Mouse (Mus musculus) forebrain, embryonic 15.5 days (tissue): ENCODE measurements at regions not wholly inside any gene's neighbourhood (a gene's known extent, or its start where the extent isn't known, plus 50 kb on each side); places are given as distances from the start of the nearest gene placed in this dataset.

Experiments used
- ATAC-seq: fragments of 200-750 bp; cut with Nextera tagmentation; replicated peaks from 2 replicates; pipeline ENCODE4 v1.8.0; 2017; ENCODE audit warnings: mild to moderate bottlenecking, moderate TSS enrichment, moderate library complexity
- H3K27ac ChIP-seq: fragments of 300-500 bp; sonication (generic); replicated peaks from 2 replicates; pipeline ENCODE4 v1.5.1; 2015; ENCODE audit warnings: mild to moderate bottlenecking, inconsistent platforms
- H3K27me3 ChIP-seq: fragments of 300-500 bp; sonication (generic); 2 replicates; pipeline ENCODE4 v1.6.1; 2015; ENCODE audit warnings: inconsistent platforms
- H3K36me3 ChIP-seq: fragments of 300-500 bp; sonication (generic); 2 replicates; pipeline ENCODE4 v1.6.1; 2015; ENCODE audit warnings: mild to moderate bottlenecking, inconsistent platforms
- H3K4me1 ChIP-seq: fragments of 300-500 bp; sonication (generic); 2 replicates; pipeline ENCODE4 v1.6.1; 2015; ENCODE audit warnings: inconsistent platforms
- H3K4me2 ChIP-seq: fragments of 300-500 bp; sonication (generic); replicated peaks from 2 replicates; pipeline ENCODE4 v1.6.1; 2015; ENCODE audit warnings: mild to moderate bottlenecking, inconsistent platforms
- H3K4me3 ChIP-seq: fragments of 300-500 bp; sonication (generic); 2 replicates; pipeline ENCODE4 v1.5.1; 2015; ENCODE audit warnings: mild to moderate bottlenecking, inconsistent platforms
- H3K9ac ChIP-seq: fragments of 300-500 bp; sonication (generic); replicated peaks from 2 replicates; pipeline ENCODE4 v1.6.1; 2015; ENCODE audit warnings: mild to moderate bottlenecking, inconsistent platforms
- H3K9me3 ChIP-seq: fragments of 300-500 bp; sonication (generic); 2 replicates; pipeline ENCODE4 v1.6.1; 2016; ENCODE audit warnings: inconsistent platforms
- WGBS: fragments of 180-500 bp; shearing (Covaris S2); methylation state at CpG from one replicate; pipeline ENCODE4 v1.1.7; 2015; ENCODE audit warnings: mixed read lengths; 5-methylcytosine and 5-hydroxymethylcytosine counted together

DNA sequence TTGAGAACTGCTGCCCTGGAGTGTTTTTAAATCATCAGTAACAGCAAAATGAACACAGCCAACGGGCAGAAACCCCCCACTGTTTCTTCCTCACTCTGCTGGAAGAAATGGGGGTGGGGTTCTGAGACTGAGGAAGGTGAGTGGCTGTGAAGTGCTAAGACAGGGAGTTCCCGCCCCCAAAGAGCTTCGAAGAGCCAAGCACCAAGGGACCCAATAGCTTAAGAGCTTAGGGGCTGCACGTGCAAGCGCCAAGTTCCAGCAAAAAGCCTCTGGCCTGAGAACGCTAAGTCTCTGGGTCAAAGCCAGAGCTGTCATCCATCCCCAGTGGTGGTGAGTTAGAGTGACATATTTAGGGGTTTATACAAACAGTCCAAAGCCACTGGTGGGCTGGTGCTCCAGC lies 55.1 kb upstream of the Pcbd1 start:
- H3K27ac ChIP-seq = no peak overlapping the region
- no peak overlapping the region for H3K4me3 ChIP-seq
- H3K4me2 ChIP-seq = no peak overlapping the region
- 41% methylated on average over 6 of the region's 6 CpGs for WGBS
- no peaks in the 10 kb centered on the region for H3K36me3 ChIP-seq
- no peaks in the 10 kb centered on the region for H3K4me1 ChIP-seq
- no peaks in the 10 kb centered on the region for H3K27me3 ChIP-seq
- ATAC-seq = no peak
- no peaks in the 10 kb centered on the region for H3K9me3 ChIP-seq
- H3K9ac ChIP-seq = no peak overlapping the region

DNA sequence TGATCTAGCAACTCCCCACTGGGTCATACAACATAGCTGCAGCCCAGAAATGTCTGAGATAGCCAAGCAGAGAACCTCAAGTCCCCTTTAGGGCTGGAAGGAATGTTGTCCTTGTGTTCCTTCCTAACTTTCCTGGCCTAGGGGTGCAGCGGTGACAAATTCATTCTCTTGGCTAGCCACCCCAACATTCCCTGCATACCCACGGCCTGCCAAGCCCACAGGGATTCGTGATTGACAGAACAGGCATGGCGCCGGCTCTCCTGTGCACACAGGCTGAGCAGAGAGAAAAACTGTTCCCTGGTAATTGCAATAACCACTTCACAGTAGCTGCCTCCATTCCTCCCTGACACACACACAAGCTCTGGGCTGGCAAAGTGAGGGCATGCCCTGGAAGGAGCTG lies 60.5 kb upstream of the Pcbd1 start:
- no peak overlapping the region for H3K27ac ChIP-seq
- no peaks in the 10 kb centered on the region for H3K27me3 ChIP-seq
- 50% methylated on average over 5 of the region's 5 CpGs for WGBS
- no peak overlapping the region for H3K4me3 ChIP-seq
- ATAC-seq = 0 out of 2 replicates have a peak, but pooled peaks have one; percentile 16
- H3K9ac ChIP-seq = no peak overlapping the region
- no peaks in the 10 kb centered on the region for H3K36me3 ChIP-seq
- no peaks in the 10 kb centered on the region for H3K9me3 ChIP-seq
- no peak overlapping the region for H3K4me2 ChIP-seq
- H3K4me1 ChIP-seq = peaks cover 6% of the 10 kb centered on the region; the same call in 1 of the 2 replicates

DNA sequence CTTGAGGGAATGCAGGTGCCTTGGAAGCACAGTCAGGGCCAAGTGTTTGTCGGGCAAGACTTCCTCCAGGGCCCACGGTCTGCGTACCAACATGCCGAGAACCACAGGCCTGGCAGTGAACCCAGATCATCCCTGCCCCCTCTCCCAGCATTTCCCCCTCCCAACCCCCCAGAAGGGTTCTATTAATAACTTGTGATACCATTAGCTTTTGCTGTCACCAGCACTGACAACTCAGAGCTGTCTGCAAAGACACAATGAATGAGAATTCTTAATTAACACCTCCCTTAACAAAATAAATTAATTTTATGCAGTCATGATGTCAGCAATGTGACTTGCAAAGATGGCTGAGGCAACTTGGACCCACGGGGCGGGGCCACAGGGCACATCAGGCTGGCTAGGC lies 61.9 kb upstream of the Pcbd1 start:
- H3K4me2 ChIP-seq = no peak overlapping the region
- 0 out of 2 replicates have a peak, but pooled peaks have one; percentile 32 for ATAC-seq
- no peaks in the 10 kb centered on the region for H3K27me3 ChIP-seq
- no peak overlapping the region for H3K4me3 ChIP-seq
- peaks cover 6% of the 10 kb centered on the region; the same call in 1 of the 2 replicates for H3K4me1 ChIP-seq
- no peaks in the 10 kb centered on the region for H3K9me3 ChIP-seq
- H3K9ac ChIP-seq = no peak overlapping the region
- no peaks in the 10 kb centered on the region for H3K36me3 ChIP-seq
- WGBS = 57% methylated on average over 6 of the region's 6 CpGs
- 0 out of 2 replicates have a peak overlapping the region, but pooled peaks have one; percentile 19 for H3K27ac ChIP-seq

DNA sequence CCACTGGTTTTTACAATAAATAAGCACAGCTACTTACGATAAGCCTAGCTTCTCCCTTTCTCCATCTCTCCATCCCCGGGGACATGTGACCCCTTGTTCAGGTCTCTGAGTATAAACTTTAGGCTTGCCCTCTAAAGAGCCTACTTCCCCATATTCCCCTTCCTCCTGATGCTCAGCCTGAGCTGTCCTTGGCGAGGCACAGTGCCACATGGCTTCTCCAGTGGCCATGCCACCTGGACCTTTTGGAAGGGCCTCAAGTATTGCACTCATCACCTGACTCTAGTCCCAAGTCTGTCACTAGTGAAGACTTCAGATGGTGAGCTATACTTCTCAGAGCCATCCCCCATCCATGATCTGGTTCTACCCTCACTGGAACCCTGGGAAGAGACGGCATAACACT lies 64.1 kb upstream of the Pcbd1 start:
- WGBS = 83% methylated on average over 4 of the region's 4 CpGs
- Histone ChIP-seq H3K9ac (no peak overlapping the region), H3K4me1 (peaks cover 6% of the 10 kb centered on the region; the same call in 1 of the 2 replicates), H3K4me2 (no peak overlapping the region), H3K9me3 (no peaks in the 10 kb centered on the region), H3K27ac (no peak overlapping the region), H3K4me3 (no peak overlapping the region), H3K36me3 (no peaks in the 10 kb centered on the region), H3K27me3 (no peaks in the 10 kb centered on the region)
- ATAC-seq = no peak

DNA sequence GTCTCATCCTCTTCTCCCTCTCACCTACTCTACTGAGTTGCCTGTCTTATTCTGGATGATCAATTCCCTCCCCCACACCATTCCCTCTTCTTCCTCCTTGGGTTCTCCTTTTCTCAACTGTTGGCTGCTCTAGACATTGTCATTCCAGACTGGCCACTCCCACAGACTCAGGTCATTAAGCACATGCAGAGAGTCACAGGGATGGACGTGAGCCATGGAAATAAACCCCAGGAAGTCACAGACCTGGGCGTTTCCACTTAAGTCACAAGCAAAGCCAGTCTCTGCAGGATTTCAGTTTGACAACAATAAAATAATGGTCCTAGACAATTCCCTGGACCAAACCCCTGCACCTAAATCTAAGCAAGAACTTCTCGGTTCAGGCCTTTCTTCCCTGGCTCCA lies 65.0 kb upstream of the Pcbd1 start:
- H3K4me3 ChIP-seq = no peak overlapping the region
- ATAC-seq = no peak
- peaks cover 6% of the 10 kb centered on the region; the same call in 1 of the 2 replicates for H3K4me1 ChIP-seq
- no peaks in the 10 kb centered on the region for H3K9me3 ChIP-seq
- WGBS = 24% methylated on average over 3 of the region's 3 CpGs
- H3K27me3 ChIP-seq = no peaks in the 10 kb centered on the region
- H3K9ac ChIP-seq = no peak overlapping the region
- no peak overlapping the region for H3K4me2 ChIP-seq
- H3K27ac ChIP-seq = no peak overlapping the region
- H3K36me3 ChIP-seq = no peaks in the 10 kb centered on the region

DNA sequence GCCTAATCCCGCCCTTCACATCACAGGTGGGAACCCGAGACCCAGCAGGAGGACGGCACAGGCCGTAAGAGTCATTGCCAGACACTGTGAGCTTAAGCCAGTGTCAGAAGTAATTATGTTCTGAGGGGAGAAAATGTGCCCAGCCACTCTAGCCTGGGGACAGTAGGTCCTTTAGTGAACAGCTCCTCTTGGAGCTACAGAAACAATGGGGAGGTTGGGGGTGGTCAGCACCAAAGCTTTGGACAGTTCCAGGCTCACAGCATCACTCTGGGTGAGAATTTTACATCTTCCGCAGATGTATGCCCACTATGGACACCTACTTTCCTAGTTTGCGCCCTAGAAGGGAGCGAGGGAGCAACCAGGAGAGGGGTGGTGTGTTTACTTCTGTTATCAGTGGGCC lies 65.7 kb upstream of the Pcbd1 start:
- Histone ChIP-seq H3K9ac (no peak overlapping the region), H3K36me3 (no peaks in the 10 kb centered on the region), H3K27ac (no peak overlapping the region), H3K4me2 (no peak overlapping the region), H3K4me3 (no peak overlapping the region), H3K9me3 (no peaks in the 10 kb centered on the region), H3K4me1 (0 out of 2 replicates have a peak, but pooled peaks cover 2% of the 10 kb centered on the region), H3K27me3 (no peaks in the 10 kb centered on the region)
- ATAC-seq = no peak
- WGBS = 40% methylated on average over 7 of the region's 7 CpGs

DNA sequence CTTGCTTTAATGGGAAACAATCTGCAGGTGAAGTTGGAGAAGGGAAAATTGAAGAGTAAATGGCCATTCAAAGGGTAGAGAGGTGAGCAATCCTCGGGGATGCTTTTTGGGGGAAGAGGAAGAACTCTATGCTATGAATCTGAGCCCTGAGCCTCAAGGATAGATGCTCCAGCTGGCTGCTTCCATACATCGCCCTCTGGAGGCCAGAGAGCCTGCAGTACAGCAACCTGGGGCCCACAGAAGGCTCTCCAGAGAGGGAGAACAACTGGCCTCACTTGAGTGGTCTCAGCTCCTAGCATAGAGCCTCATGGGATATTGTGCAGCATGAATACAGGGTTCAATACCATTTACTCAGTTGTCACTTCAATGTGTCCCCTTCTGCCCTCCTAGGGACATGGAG lies 69.6 kb upstream of the Pcbd1 start:
- Histone ChIP-seq H3K9ac (no peak overlapping the region), H3K27me3 (no peaks in the 10 kb centered on the region), H3K27ac (no peak overlapping the region), H3K4me2 (no peak overlapping the region), H3K4me3 (no peak overlapping the region), H3K9me3 (no peaks in the 10 kb centered on the region), H3K4me1 (no peaks in the 10 kb centered on the region), H3K36me3 (no peaks in the 10 kb centered on the region)
- 17% methylated on average over 2 of the region's 2 CpGs for WGBS
- no peak for ATAC-seq

DNA sequence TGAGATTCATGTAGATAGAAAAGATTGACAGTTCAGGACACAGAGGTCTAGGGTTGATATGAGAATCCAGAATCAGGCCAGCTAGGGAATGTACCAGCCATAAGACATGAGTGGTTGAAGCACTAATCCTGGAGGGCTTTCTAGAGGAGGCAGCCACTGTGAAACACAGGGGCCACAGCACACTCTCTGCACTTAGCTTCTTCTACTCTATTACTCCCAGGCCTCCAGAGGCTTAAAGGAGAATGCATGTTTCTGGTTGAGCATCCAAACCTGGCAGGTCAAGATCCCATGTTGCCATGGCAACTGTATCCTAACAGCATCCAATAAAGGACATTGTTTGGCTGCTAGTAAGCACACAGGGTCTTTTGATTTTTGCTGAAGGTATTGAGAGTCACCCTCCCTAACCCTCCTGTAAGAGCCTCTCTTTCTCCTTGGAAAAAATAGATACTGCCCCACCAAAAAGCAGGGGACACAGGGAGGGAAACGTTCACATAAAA lies 76.9 kb upstream of the Pcbd1 start:
- WGBS = 20% methylated on average over 1 of the region's 1 CpGs
- no peak overlapping the region for H3K27ac ChIP-seq
- ATAC-seq = no peak

DNA sequence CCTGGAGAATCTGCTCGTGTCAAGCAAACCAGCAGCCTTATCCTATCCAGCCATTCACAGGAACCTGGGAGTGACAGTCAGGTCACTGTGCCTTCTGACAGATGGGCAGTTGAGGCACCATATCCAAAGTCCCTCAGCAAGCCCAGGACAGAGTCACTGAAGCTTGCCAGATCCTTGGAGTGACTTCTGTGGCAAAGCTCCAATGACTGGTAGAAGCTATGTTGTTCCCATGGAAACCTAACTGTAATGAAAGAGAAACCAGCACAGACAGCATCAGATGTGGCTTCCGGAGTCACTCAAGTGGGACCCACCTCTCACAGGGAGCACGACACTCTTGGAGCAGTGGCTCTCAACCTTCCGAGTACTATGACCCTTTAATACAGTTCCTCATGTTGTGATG lies 78.4 kb upstream of the Pcbd1 start:
- Histone ChIP-seq H3K4me1 (0 out of 2 replicates have a peak, but pooled peaks cover 5% of the 10 kb centered on the region), H3K36me3 (no peaks in the 10 kb centered on the region), H3K27ac (no peak overlapping the region), H3K4me2 (no peak overlapping the region), H3K4me3 (no peak overlapping the region), H3K9me3 (no peaks in the 10 kb centered on the region), H3K9ac (no peak overlapping the region), H3K27me3 (no peaks in the 10 kb centered on the region)
- ATAC-seq = 0 out of 2 replicates have a peak, but pooled peaks have one; percentile 23
- 69% methylated on average over 4 of the region's 4 CpGs for WGBS

More for the DNA sequence above, 76.9 kb upstream of the Pcbd1 start:
- 0 out of 2 replicates have a peak, but pooled peaks cover 5% of the 10 kb centered on the region for H3K4me1 ChIP-seq
- H3K4me2 ChIP-seq = no peak overlapping the region
- no peaks in the 10 kb centered on the region for H3K36me3 ChIP-seq
- no peaks in the 10 kb centered on the region for H3K27me3 ChIP-seq
- H3K9ac ChIP-seq = no peak overlapping the region
- H3K9me3 ChIP-seq = no peaks in the 10 kb centered on the region
- no peak overlapping the region for H3K4me3 ChIP-seq

DNA sequence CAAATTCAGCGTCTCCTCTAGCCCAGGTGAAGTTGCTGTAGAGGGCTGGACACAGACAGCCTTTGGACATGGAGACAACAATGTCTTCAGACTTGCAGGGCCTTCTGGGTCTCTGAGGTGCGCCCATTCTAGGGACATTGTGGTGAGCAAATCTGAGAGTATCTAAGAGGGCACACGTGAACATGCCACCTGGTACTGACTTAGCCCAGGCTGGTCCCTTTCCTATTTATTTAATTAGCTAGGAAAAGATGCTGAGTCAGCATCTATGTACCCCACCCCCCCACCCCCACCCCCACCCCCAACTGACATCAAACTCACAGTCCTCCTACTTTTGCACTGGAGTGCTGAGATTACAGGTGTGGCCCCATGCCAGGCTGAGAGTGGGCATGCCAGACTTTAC lies 81.7 kb upstream of the Pcbd1 start:
- Histone ChIP-seq H3K27ac (no peak overlapping the region), H3K9ac (no peak overlapping the region), H3K4me1 (0 out of 2 replicates have a peak, but pooled peaks cover 4% of the 10 kb centered on the region), H3K4me2 (no peak overlapping the region), H3K27me3 (no peaks in the 10 kb centered on the region), H3K9me3 (no peaks in the 10 kb centered on the region), H3K4me3 (no peak overlapping the region), H3K36me3 (no peaks in the 10 kb centered on the region)
- ATAC-seq = no peak
- 85% methylated on average over 3 of the region's 3 CpGs for WGBS

DNA sequence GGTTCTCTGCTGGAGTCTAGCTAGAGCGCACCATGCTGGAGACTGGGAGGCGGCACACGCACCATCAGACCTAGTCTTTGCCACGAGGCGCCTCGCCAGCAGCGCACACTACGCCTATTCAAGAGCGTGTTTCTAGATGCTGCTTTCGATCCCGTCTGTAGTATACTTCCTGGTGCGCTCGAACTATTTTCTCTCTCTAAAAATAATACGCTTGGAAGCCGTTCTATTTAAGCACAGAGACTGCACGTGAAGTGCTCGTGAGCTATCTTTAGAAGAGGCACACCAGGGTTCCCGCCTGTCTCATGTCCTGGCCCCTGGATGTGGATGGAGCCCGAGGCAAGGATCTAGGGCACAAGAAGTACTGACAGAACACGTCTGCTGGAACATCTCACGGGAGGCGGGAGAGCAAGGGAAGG lies 87.4 kb upstream of the Pcbd1 start:
- Histone ChIP-seq H3K4me2 (no peak overlapping the region), H3K4me3 (no peak overlapping the region), H3K27me3 (no peaks in the 10 kb centered on the region), H3K9me3 (no peaks in the 10 kb centered on the region), H3K36me3 (no peaks in the 10 kb centered on the region), H3K4me1 (no peaks in the 10 kb centered on the region), H3K27ac (no peak overlapping the region), H3K9ac (no peak overlapping the region)
- no peak for ATAC-seq
- 92% methylated on average over 22 of the region's 22 CpGs for WGBS

DNA sequence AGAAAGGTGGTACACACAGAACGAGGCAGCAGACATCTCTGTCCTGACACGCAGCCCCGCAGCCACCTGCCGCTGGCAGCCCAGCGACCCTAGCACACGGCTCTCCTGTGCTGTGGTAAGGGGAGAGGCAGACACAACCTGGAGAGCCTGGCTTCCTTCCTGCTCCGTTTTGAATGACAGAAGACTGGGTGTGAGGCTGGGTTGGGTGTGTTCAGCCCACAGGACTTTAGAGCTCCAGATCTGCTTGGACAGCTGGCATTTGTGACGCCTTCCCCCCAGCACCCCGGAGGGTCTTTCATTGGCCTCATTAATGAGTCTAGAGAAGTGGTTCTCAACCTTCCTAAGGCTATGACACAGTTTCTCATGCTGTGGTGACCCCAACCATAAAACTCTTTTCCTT lies 91.7 kb upstream of the Pcbd1 start:
- no peaks in the 10 kb centered on the region for H3K9me3 ChIP-seq
- no peak overlapping the region for H3K27ac ChIP-seq
- no peak for ATAC-seq
- H3K4me2 ChIP-seq = no peak overlapping the region
- H3K4me1 ChIP-seq = no peaks in the 10 kb centered on the region
- no peaks in the 10 kb centered on the region for H3K27me3 ChIP-seq
- H3K36me3 ChIP-seq = no peaks in the 10 kb centered on the region
- no peak overlapping the region for H3K9ac ChIP-seq
- 69% methylated on average over 9 of the region's 9 CpGs for WGBS
- no peak overlapping the region for H3K4me3 ChIP-seq
